Mouse (Mus musculus) cerebellum, adult 11 months (tissue): Measurements from ENCODE around the gene Ptpn13.
A peak's percentile ranks its signal among the peaks of the same experiment; 100 is the strongest.

Source experiments
- DNase-seq: peaks from one replicate; pipeline ENCODE4 v3.0.0; 2022

The Ptpn13 gene

GRCm38 (mm10) chr5:103526668-103527436, 101.9 kb downstream of the Ptpn13 start:
- no peak for DNase-seq

- DNase-seq, result no peak
Measured at GRCm38 (mm10) chr5:103527437-103527718, 102.4 kb downstream of the Ptpn13 start.

GRCm38 (mm10) chr5:103530214-103530613, 105.2 kb downstream of the Ptpn13 start:
- DNase-seq, result no peak

- no peak for DNase-seq
Measured at GRCm38 (mm10) chr5:103532841-103533390, 107.9 kb downstream of the Ptpn13 start.

- no peak for DNase-seq
Measured at GRCm38 (mm10) chr5:103534454-103534853, 109.5 kb downstream of the Ptpn13 start.

- DNase-seq, result no peak
Measured at GRCm38 (mm10) chr5:103537429-103537828, 112.4 kb downstream of the Ptpn13 start.

GRCm38 (mm10) chr5:103540612-103541011, 115.6 kb downstream of the Ptpn13 start:
- DNase-seq, result no peak

- DNase-seq, result no peak
Measured at GRCm38 (mm10) chr5:103541136-103541535, 116.1 kb downstream of the Ptpn13 start.

GRCm38 (mm10) chr5:103541542-103541941, 116.5 kb downstream of the Ptpn13 start:
- DNase-seq, result no peak

- DNase-seq, result no peak
Measured at GRCm38 (mm10) chr5:103545381-103546000, 120.5 kb downstream of the Ptpn13 start.

GRCm38 (mm10) chr5:103554769-103555168, 129.8 kb downstream of the Ptpn13 start:
- DNase-seq, result no peak

- no peak for DNase-seq
Measured at GRCm38 (mm10) chr5:103560546-103560945, 135.6 kb downstream of the Ptpn13 start.

- DNase-seq, result no peak
Measured at GRCm38 (mm10) chr5:103568034-103568433, 143.0 kb downstream of the Ptpn13 start.

GRCm38 (mm10) chr5:103569446-103569845, 144.5 kb downstream of the Ptpn13 start:
- DNase-seq, result no peak

GRCm38 (mm10) chr5:103579680-103580420, 154.9 kb downstream of the Ptpn13 start:
- DNase-seq, result no peak

GRCm38 (mm10) chr5:103587219-103587618, 162.2 kb downstream of the Ptpn13 start:
- DNase-seq, result no peak

- no peak for DNase-seq
Measured at GRCm38 (mm10) chr5:103591846-103592245, 166.9 kb downstream of the Ptpn13 start.

- DNase-seq, result no peak
Measured at GRCm38 (mm10) chr5:103592706-103593105, 167.7 kb downstream of the Ptpn13 start.

GRCm38 (mm10) chr5:103593575-103593974, 168.6 kb downstream of the Ptpn13 start:
- DNase-seq, result no peak

GRCm38 (mm10) chr5:103595394-103596226, 170.6 kb downstream of the Ptpn13 start:
- no peak for DNase-seq

GRCm38 (mm10) chr5:103596467-103597146, 171.6 kb downstream of the Ptpn13 start:
- DNase-seq, result no peak

- DNase-seq, result peak; percentile 34
Measured at GRCm38 (mm10) chr5:103597604-103598003, 172.6 kb downstream of the Ptpn13 start.
